Mouse (Mus musculus) small intestine, adult 2 months (tissue): ENCODE measurements around the gene Zic4. TPM values are rescaled to one million over a fixed set of nuclear protein-coding genes. Genes with fewer than 3 reads are reported as not detected.

Experiments used
- H3K27ac ChIP-seq: fragments of 200-500 bp; 2 replicates; pipeline ENCODE4 v1.5.1; 2012; ENCODE audit warnings: low read depth, low read length, control low read depth, inconsistent platforms; ENCODE audit not compliant: insufficient read depth
- H3K27me3 ChIP-seq: fragments of 200-500 bp; 2 replicates; pipeline ENCODE4 v1.6.1; 2012; ENCODE audit warnings: mild to moderate bottlenecking, moderate library complexity, low read length, inconsistent platforms; ENCODE audit not compliant: control insufficient read depth, insufficient read depth
- H3K36me3 ChIP-seq: fragments of 200-500 bp; 2 replicates; pipeline ENCODE4 v1.6.1; 2012; ENCODE audit warnings: mild to moderate bottlenecking, low read length, control low read depth, inconsistent platforms; ENCODE audit not compliant: control insufficient read depth, insufficient read depth
- H3K4me1 ChIP-seq: fragments of 200-500 bp; 2 replicates; pipeline ENCODE4 v1.6.1; 2012; ENCODE audit warnings: low read length, inconsistent platforms, mixed read lengths; ENCODE audit not compliant: control insufficient read depth, insufficient read depth, insufficient read length
- H3K4me3 ChIP-seq: fragments of 200-500 bp; 2 replicates; pipeline ENCODE4 v1.5.1; 2012; ENCODE audit warnings: low read depth, mild to moderate bottlenecking, control low read depth, inconsistent platforms, low read length, moderate library complexity
- CTCF ChIP-seq: fragments of 200-500 bp; IDR thresholded peaks from 2 replicates; pipeline ENCODE4 v1.5.1; 2012; ENCODE audit warnings: low read depth, mild to moderate bottlenecking, control low read depth, inconsistent platforms, low read length, moderate library complexity, mixed read lengths; ENCODE audit not compliant: insufficient replicate concordance, insufficient read length; ENCODE audit errors: extremely low read depth
- POLR2A ChIP-seq: fragments of 200-500 bp; IDR thresholded peaks from 2 replicates; pipeline ENCODE4 v1.6.1; 2012; ENCODE audit warnings: low read depth, mild to moderate bottlenecking, control low read depth, inconsistent platforms, low read length, moderate library complexity
- WGBS: fragments of 180-500 bp; shearing (Covaris S2); methylation state at CpG from one replicate; pipeline ENCODE4 v1.1.7; 2018; 5-methylcytosine and 5-hydroxymethylcytosine counted together
- polyA plus RNA-seq: library from polyadenylated mRNA; depleted of rRNA; stranded (reverse); fragments of >200 nt; gene quantifications from 2 replicates; pipeline ENCODE4 v1.2.3, GENCODE M21; 2012

Zic4 gene
- polyA plus RNA-seq, 1 experiment = not detected

DNA sequence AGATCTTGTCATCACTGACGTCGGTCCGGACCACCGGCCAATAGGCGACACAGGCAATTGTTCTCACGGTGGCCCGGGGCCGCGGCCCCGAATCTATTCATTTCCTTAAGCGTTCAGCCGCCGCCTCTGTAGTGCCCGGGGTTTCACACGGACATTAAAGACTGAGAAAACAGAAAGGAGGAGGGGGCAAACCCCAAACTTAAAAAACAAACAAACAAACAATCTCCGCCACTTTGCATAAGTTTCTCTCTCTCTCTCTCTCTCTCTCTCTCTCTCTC lies 15.6 kb downstream of the Zic4 start:
- Histone ChIP-seq H3K4me3 (no peak overlapping the region), H3K27ac (no peak overlapping the region), H3K27me3 (peaks cover 39% of the 10 kb centered on the region), H3K36me3 (no peaks in the 10 kb centered on the region), H3K4me1 (no peaks in the 10 kb centered on the region; the same call in 1 of the 2 replicates)
- WGBS = 2% methylated on average over 16 of the region's 16 CpGs
- TF ChIP-seq CTCF (no peak), POLR2A (no peak)

- Histone ChIP-seq H3K36me3 (no peaks in the 10 kb centered on the region), H3K27me3 (peaks cover 46% of the 10 kb centered on the region), H3K4me3 (no peak overlapping the region), H3K27ac (no peak overlapping the region), H3K4me1 (no peaks in the 10 kb centered on the region; the same call in 1 of the 2 replicates)
- WGBS = 4% methylated on average over 48 of the region's 48 CpGs
- TF ChIP-seq POLR2A (no peak), CTCF (no peak)
Observed at GRCm38 (mm10) chr9:91378411-91379299, 16.4 kb downstream of the Zic4 start.

- H3K4me1 ChIP-seq = no peaks in the 10 kb centered on the region; the same call in 1 of the 2 replicates
- TF ChIP-seq POLR2A = no peak
- no peak for TF ChIP-seq CTCF
- 2% methylated on average over 8 of the region's 8 CpGs for WGBS
- H3K27ac ChIP-seq = no peak overlapping the region
- no peaks in the 10 kb centered on the region for H3K36me3 ChIP-seq
- H3K4me3 ChIP-seq = no peak overlapping the region
- H3K27me3 ChIP-seq = peaks cover 52% of the 10 kb centered on the region
Observed at GRCm38 (mm10) chr9:91379300-91379635, 17.1 kb downstream of the Zic4 start.

DNA sequence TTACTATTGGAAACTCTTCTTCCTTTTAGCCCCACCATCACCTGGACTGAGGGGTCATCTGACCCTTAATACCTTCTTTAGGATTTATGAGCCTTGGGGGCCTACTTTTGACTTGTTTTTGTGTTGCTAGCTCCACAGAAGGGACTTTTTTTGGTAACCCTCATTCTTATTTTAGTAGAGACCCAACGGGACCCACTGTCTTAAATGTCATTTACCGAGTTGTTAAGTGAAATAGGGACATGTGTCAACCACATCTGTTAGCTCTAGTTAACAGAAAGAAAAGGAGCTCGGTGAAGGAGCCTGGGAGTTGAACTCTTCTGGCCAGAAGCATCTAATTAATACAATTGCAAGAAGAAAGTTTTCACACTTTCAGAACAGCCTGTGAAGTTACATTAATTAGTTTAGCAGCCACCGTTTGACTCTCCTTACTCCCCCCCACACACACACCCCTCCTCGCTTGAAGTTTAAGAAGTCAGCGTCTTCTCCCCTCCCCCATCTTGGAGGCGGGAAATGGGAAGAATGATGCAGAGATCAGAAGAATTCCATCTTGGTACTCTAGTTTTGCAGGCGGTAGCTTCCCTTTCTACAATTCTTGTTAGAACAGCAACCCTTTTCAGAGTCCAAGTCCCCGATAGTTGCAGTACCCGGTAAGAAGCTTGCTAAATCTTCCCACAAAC lies 17.7 kb downstream of the Zic4 start:
- no peaks in the 10 kb centered on the region for H3K36me3 ChIP-seq
- H3K27ac ChIP-seq = no peak overlapping the region
- 4% methylated on average over 10 of the region's 10 CpGs for WGBS
- peaks cover 56% of the 10 kb centered on the region for H3K27me3 ChIP-seq
- no peak overlapping the region for H3K4me3 ChIP-seq
- no peaks in the 10 kb centered on the region; the same call in 1 of the 2 replicates for H3K4me1 ChIP-seq
- TF ChIP-seq CTCF = no peak
- no peak for TF ChIP-seq POLR2A

DNA sequence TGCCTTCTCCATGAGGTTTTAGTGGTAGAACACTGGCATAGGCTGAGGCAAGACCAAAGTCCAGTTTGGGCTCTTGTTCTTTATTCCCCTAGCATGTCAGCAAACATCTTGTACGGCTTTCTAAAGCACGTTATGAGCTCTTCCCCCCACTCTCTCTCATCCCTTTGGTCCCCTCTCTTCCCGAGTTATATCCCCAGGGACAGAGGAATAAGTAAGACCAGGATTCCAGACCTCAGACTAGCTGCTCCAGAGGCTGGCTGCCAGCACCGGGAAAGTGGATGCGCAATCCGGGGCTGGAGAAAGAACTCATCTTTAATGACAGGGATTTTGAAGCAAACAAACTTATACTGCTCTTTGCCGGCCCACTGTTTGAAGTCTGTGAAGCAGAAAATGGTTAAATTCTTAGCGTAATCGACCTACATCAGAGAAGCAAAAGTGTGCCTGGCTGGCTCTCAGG lies 18.3 kb downstream of the Zic4 start:
- H3K27me3 ChIP-seq = peaks cover 60% of the 10 kb centered on the region
- no peak for TF ChIP-seq CTCF
- TF ChIP-seq POLR2A = no peak

DNA sequence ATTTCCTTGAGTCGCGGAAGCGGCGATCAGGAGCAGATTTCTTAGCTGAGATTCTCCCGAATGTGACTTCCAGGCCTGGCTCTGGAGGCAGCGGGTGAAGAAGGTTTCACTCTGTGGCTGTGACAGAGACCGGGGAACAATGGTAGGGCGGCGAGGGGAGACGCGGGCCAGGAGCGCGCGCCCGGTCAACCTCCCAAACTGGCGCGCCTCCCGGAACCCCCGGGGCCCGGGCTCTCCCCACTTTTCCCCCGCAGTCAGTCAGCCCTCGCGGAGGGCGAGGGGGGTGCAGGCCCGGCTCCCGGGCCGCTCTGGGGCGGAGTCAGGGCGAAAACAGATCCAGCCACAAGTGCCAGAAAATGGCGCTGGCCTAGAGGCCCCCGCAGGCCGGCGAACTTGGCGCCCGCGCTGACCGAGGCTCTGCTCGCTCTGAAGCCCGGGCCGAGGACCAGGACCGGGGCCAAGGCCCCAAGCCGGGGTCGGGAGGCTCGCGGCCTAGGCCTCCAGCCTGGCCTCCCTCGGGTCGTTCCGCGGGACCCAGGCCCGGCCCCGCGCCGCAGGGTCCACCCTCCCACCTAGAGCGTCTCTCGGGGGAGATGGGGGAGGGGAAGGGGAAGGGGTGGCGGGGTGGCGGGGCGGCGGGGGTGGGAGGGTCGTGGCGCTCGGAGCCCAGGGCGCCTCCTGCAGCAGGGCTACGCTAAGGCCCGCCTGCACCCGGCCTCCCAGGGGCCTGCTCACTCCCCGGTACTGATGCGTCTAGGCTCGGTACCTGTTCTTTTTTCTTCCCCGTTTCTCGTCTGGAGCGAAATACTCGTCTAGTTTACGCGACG lies 19.3 kb downstream of the Zic4 start:
- no peak for TF ChIP-seq CTCF
- no peak for TF ChIP-seq POLR2A
- 2% methylated on average over 74 of the region's 76 CpGs for WGBS
- Histone ChIP-seq H3K4me1 (no peaks in the 10 kb centered on the region; the same call in 1 of the 2 replicates), H3K4me3 (peak overlapping the region; percentile 52), H3K36me3 (no peaks in the 10 kb centered on the region), H3K27ac (no peak overlapping the region), H3K27me3 (peaks cover 69% of the 10 kb centered on the region)

More for the DNA sequence above, 18.3 kb downstream of the Zic4 start:
- Histone ChIP-seq H3K4me3 (no peak overlapping the region), H3K36me3 (no peaks in the 10 kb centered on the region), H3K4me1 (no peaks in the 10 kb centered on the region; the same call in 1 of the 2 replicates), H3K27ac (no peak overlapping the region)
- WGBS = 2% methylated on average over 9 of the region's 9 CpGs
